Comparison of ENCODE assay signal across 10 mouse cellular contexts in genomic region chr7:25763678-25764077, GRCm38 (mm10). TPM values are rescaled to one million over a fixed set of nuclear protein-coding genes. Genes with fewer than 3 reads are reported as not detected.
A peak's percentile ranks its signal among the peaks of the same experiment; 100 is the strongest.
DNase-seq lines count a peak whose midpoint lies in the region; ATAC-seq lines count a peak whose summit lies in the region.
"Had no signal": no experiment of that assay in that cellular context is flagged by ENCODE, and none has a peak within 500 bp of the region (broad histone marks: within the 10 kb centered on the region; RNA-seq: fewer than 3 reads in every experiment).

No protein-coding gene starts in this region.

- H3K4me1 ChIP-seq in lung, embryonic 16.5 days (replicated peaks; ENCODE audit: control insufficient read depth, insufficient read depth, low read length) = no peaks in the 10 kb centered on the region
- peaks cover 27% of the 10 kb centered on the region; the same call in 1 of the 2 replicates for H3K4me1 ChIP-seq in kidney, embryonic 15.5 days
- H3K4me1 ChIP-seq in stomach, embryonic 15.5 days = no peaks in the 10 kb centered on the region

- WGBS in lung, embryonic 16.5 days = 53% methylated on average over 11 of the region's 11 CpGs
- 45% methylated on average over 11 of the region's 11 CpGs for WGBS in kidney, embryonic 15.5 days
- 67% methylated on average over 11 of the region's 11 CpGs for WGBS in stomach, embryonic 15.5 days

- peak; percentile 9 for DNase-seq in embryo, embryonic 10 days (ENCODE audit: low spot score)
- no peak for DNase-seq in embryo, embryonic 9.5 days (ENCODE audit: extremely low spot score)
- DNase-seq in lung, postnatal 25 days (ENCODE audit: low spot score) = no peak
- DNase-seq in cerebellum, adult 11 months = no peak

- no peak for ATAC-seq in lung, embryonic 16.5 days (ENCODE audit: low read depth)
- peak; percentile 80 for ATAC-seq in kidney, embryonic 15.5 days (replicated peaks; ENCODE audit: low FRiP score)
- ATAC-seq in stomach, embryonic 15.5 days (ENCODE audit: insufficient read depth, low FRiP score, low read depth) = no peak
- ATAC-seq in cerebellum, adult (ENCODE audit: insufficient number of reproducible peaks, low FRiP score, low TSS enrichment) = no peak
- ATAC-seq: hindbrain, embryonic 16.5 days had no signal

- H3K4me2 ChIP-seq in lung, embryonic 16.5 days (ENCODE audit: low read depth, low read length) = no peak overlapping the region
- no peak overlapping the region for H3K4me2 ChIP-seq in kidney, embryonic 15.5 days
- H3K4me2 ChIP-seq in stomach, embryonic 15.5 days = no peak overlapping the region
- H3K4me2 ChIP-seq: midbrain, embryonic 11.5 days had no signal

- H3K36me3 ChIP-seq in lung, embryonic 16.5 days (ENCODE audit: control insufficient read depth, insufficient read depth, low read length) = peaks cover 10% of the 10 kb centered on the region
- H3K36me3 ChIP-seq in kidney, embryonic 15.5 days = peaks cover 73% of the 10 kb centered on the region
- H3K36me3 ChIP-seq in stomach, embryonic 15.5 days = peaks cover 21% of the 10 kb centered on the region

- H3K9ac ChIP-seq in lung, embryonic 16.5 days (ENCODE audit: low read length) = no peak overlapping the region
- H3K9ac ChIP-seq in kidney, embryonic 15.5 days = no peak overlapping the region
- no peak overlapping the region for H3K9ac ChIP-seq in stomach, embryonic 15.5 days

- H3K4me3 ChIP-seq in lung, embryonic 16.5 days (ENCODE audit: low read length) = no peak overlapping the region
- no peak overlapping the region for H3K4me3 ChIP-seq in kidney, embryonic 15.5 days (replicated peaks)
- no peak overlapping the region for H3K4me3 ChIP-seq in stomach, embryonic 15.5 days (replicated peaks)

- peak overlapping the region; percentile 14; the same call in 1 of the 2 replicates for H3K27ac ChIP-seq in lung, embryonic 16.5 days (ENCODE audit: low read length)
- peak overlapping the region; percentile 88 for H3K27ac ChIP-seq in kidney, embryonic 15.5 days
- H3K27ac ChIP-seq in stomach, embryonic 15.5 days = 0 out of 2 replicates have a peak overlapping the region, but pooled peaks have one; percentile 26

- no peaks in the 10 kb centered on the region for H3K9me3 ChIP-seq in lung, embryonic 16.5 days (ENCODE audit: control insufficient read depth, low read length)
- H3K9me3 ChIP-seq in kidney, embryonic 15.5 days (replicated peaks) = no peaks in the 10 kb centered on the region
- no peaks in the 10 kb centered on the region for H3K9me3 ChIP-seq in stomach, embryonic 15.5 days

- H3K27me3 ChIP-seq in lung, embryonic 16.5 days (ENCODE audit: control insufficient read depth, insufficient read depth, low read depth, low read length) = no peaks in the 10 kb centered on the region
- H3K27me3 ChIP-seq in kidney, embryonic 15.5 days = no peaks in the 10 kb centered on the region
- H3K27me3 ChIP-seq in stomach, embryonic 15.5 days (replicated peaks) = no peaks in the 10 kb centered on the region

RNA-seq across cellular contexts. Expression of gene Hnrnpul1, which starts 9.1 kb away (rescaled TPM):
- 47.9 and 55.8 TPM in 2 replicates for polyA plus RNA-seq in lung, embryonic 16.5 days (2015; fragmentation: Nextera tagmentation; extraction: Ambion mirVana)
- 61.3 and 65.0 TPM in 2 replicates for polyA plus RNA-seq in kidney, embryonic 15.5 days (2015; fragmentation: Nextera tagmentation; extraction: Ambion mirVana)
- polyA plus RNA-seq in stomach, embryonic 15.5 days (2015; fragmentation: Nextera tagmentation; extraction: Ambion mirVana) = 49.0 and 54.2 TPM in 2 replicates

RNA-seq across cellular contexts. Expression of gene Axl, which starts 24.8 kb away (rescaled TPM):
- 53.6 and 55.1 TPM in 2 replicates for polyA plus RNA-seq in lung, embryonic 16.5 days (2015; fragmentation: Nextera tagmentation; extraction: Ambion mirVana)
- 81.9 and 91.5 TPM in 2 replicates for polyA plus RNA-seq in kidney, embryonic 15.5 days (2015; fragmentation: Nextera tagmentation; extraction: Ambion mirVana)
- polyA plus RNA-seq in stomach, embryonic 15.5 days (2015; fragmentation: Nextera tagmentation; extraction: Ambion mirVana) = 83.7 and 88.6 TPM in 2 replicates

RNA-seq across cellular contexts. Expression of gene Ccdc97, which starts 44.8 kb away (rescaled TPM):
- 21.1 and 24.9 TPM in 2 replicates for polyA plus RNA-seq in lung, embryonic 16.5 days (2015; fragmentation: Nextera tagmentation; extraction: Ambion mirVana)
- 22.2 and 26.2 TPM in 2 replicates for polyA plus RNA-seq in kidney, embryonic 15.5 days (2015; fragmentation: Nextera tagmentation; extraction: Ambion mirVana)
- polyA plus RNA-seq in stomach, embryonic 15.5 days (2015; fragmentation: Nextera tagmentation; extraction: Ambion mirVana) = 16.9 and 19.6 TPM in 2 replicates

RNA-seq across cellular contexts. Expression of gene Cyp2s1, which starts 53.0 kb away (rescaled TPM):
- 18.9 and 21.0 TPM in 2 replicates for polyA plus RNA-seq in lung, embryonic 16.5 days (2015; fragmentation: Nextera tagmentation; extraction: Ambion mirVana)
- 17.2 and 18.1 TPM in 2 replicates for polyA plus RNA-seq in kidney, embryonic 15.5 days (2015; fragmentation: Nextera tagmentation; extraction: Ambion mirVana)
- polyA plus RNA-seq in stomach, embryonic 15.5 days (2015; fragmentation: Nextera tagmentation; extraction: Ambion mirVana) = 35.3 and 35.6 TPM in 2 replicates

Comparison
In these comparisons a context has a peak if more than half of its experiments do, and no peak if none do; other contexts are left out.
1. H3K27ac ChIP-seq: peak in every context shown above with its lines; median percentile 88 in kidney, embryonic 15.5 days; 26 in stomach, embryonic 15.5 days; 14 in lung, embryonic 16.5 days.